Mouse (Mus musculus): ENCODE measurements around the gene Smug1.

- TF ChIP-seq CTCF (IDR thresholded peaks at IDR 0.05; ENCODE audit: insufficient read depth, low read length) = no peak
- no peak for TF ChIP-seq POLR2A (IDR thresholded peaks at IDR 0.05; ENCODE audit: borderline replicate concordance, extremely low read depth, low read depth, low read length)
Observed at GRCm38 (mm10) chr15:103157585-103157984, 9.3 kb downstream of the Smug1 start.

All from lung, adult 2 months (tissue).